ENCODE assay signal across 8 mouse cellular contexts in the genomic region with DNA sequence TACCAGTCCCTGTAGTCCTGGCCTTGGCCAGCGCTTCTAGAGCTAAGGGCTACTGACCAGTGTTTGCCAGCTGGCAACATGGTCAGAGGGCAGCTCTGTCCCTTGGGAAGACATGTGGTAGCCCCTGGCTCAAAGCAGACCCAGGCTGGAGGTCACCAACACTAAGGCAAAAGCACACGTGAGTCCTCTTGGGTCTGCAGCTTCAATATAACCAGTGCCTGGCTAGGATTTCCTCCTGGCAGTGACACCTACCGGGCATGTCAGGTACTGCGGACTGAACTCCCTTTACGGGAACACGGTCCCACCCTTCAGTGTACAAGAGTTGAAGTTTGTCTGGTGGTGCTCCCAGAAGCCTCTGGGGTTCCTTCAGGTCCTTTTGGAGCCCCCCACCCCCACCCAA. TPM values are rescaled to one million over a fixed set of nuclear protein-coding genes. Genes with fewer than 3 reads are reported as not detected.
DNase-seq lines count a peak whose midpoint lies in the region; ATAC-seq and TF ChIP-seq lines count a peak whose summit lies in the region.

No protein-coding gene starts in this region.

- peaks cover 3% of the 10 kb centered on the region; the same call in 1 of the 2 replicates for H3K27me3 ChIP-seq in forebrain, postnatal 0 days (ENCODE audit: insufficient read depth, low read length)
- H3K27me3 ChIP-seq in hindbrain, embryonic 16.5 days (replicated peaks; ENCODE audit: control insufficient read depth, insufficient read depth, low read length), result peaks cover 11% of the 10 kb centered on the region; the same call in 1 of the 2 replicates

- H3K4me1 ChIP-seq in forebrain, postnatal 0 days (ENCODE audit: insufficient read depth), result no peaks in the 10 kb centered on the region
- H3K4me1 ChIP-seq in hindbrain, embryonic 16.5 days (ENCODE audit: control insufficient read depth, insufficient read depth, low read depth, low read length), result peaks cover 3% of the 10 kb centered on the region; the same call in 1 of the 2 replicates

- no peak overlapping the region for H3K9ac ChIP-seq in forebrain, postnatal 0 days
- H3K9ac ChIP-seq in hindbrain, embryonic 16.5 days (ENCODE audit: low read depth, low read length), result no peak overlapping the region

- 15% methylated on average over 6 of the region's 6 CpGs for WGBS in forebrain, postnatal 0 days
- WGBS in hindbrain, embryonic 16.5 days, result 13% methylated on average over 6 of the region's 6 CpGs

- 0 out of 2 replicates have a peak, but pooled peaks have one; percentile 37 for ATAC-seq in cerebellum, adult (ENCODE audit: insufficient number of reproducible peaks, low FRiP score, low TSS enrichment)
- ATAC-seq in forebrain, postnatal 0 days, result peak; percentile 75
- peak; percentile 40; the same call in 1 of the 2 replicates for ATAC-seq in hindbrain, embryonic 16.5 days
- ATAC-seq in megakaryocyte, adult 5-6 weeks (ENCODE audit: poor library complexity, severe bottlenecking), result peak; percentile 89

- H3K27ac ChIP-seq in forebrain, postnatal 0 days (ENCODE audit: low read depth, low read length), result no peak overlapping the region
- H3K27ac ChIP-seq in hindbrain, embryonic 16.5 days (ENCODE audit: low read depth, low read length), result no peak overlapping the region

- H3K9me3 ChIP-seq in forebrain, postnatal 0 days (ENCODE audit: low read length), result no peaks in the 10 kb centered on the region
- H3K9me3 ChIP-seq in hindbrain, embryonic 16.5 days (ENCODE audit: control insufficient read depth, low read length), result no peaks in the 10 kb centered on the region

- H3K4me3 ChIP-seq in forebrain, postnatal 0 days (ENCODE audit: low read depth, low read length), result no peak overlapping the region
- H3K4me3 ChIP-seq in hindbrain, embryonic 16.5 days (ENCODE audit: low read length), result no peak overlapping the region

- DNase-seq in Muller cell, postnatal 12 days (ENCODE audit: inconsistent ontology term), result peak; percentile 66
- peak; percentile 88 for DNase-seq in forebrain, postnatal 0 days
- DNase-seq in left cerebral cortex, adult 18-20 months (ENCODE audit: low spot score in 2 of 2), result peak; percentile 85 to 93
- DNase-seq in right cerebral cortex, postnatal 14 days, result peak; percentile 93
- DNase-seq in urinary bladder, postnatal 25 days (ENCODE audit: low spot score), result peak; percentile 88

- H3K36me3 ChIP-seq in forebrain, postnatal 0 days (ENCODE audit: insufficient read depth), result no peaks in the 10 kb centered on the region
- no peaks in the 10 kb centered on the region for H3K36me3 ChIP-seq in hindbrain, embryonic 16.5 days (ENCODE audit: control insufficient read depth, insufficient read depth, low read length)

- no peak overlapping the region for H3K4me2 ChIP-seq in forebrain, postnatal 0 days (ENCODE audit: low read depth)
- no peak overlapping the region for H3K4me2 ChIP-seq in hindbrain, embryonic 16.5 days (ENCODE audit: low read length)

- TF ChIP-seq CTCF in forebrain, postnatal 0 days (IDR thresholded peaks at IDR 0.05; ENCODE audit: low read depth), result peak; percentile 96

RNA-seq across cellular contexts. Expression of a gene that starts 16.8 kb away (rescaled TPM):
- 12.3 and 12.7 TPM in 2 replicates for total RNA-seq in forebrain, postnatal 0 days (2014; rRNA removed)
- polyA plus RNA-seq in forebrain, postnatal 0 days (2015; fragmentation: Nextera tagmentation; extraction: Ambion mirVana), result 8.0 and 15.2 TPM in 2 replicates
- 32.7 and 45.2 TPM in 2 replicates for polyA plus RNA-seq in hindbrain, embryonic 16.5 days (2015; fragmentation: Nextera tagmentation; extraction: Ambion mirVana)
- total RNA-seq in left cerebral cortex, adult 18-20 months (2021), result 10 to 100 TPM; 31.0 to 37.1 TPM
- not detected in 2 replicates for total RNA-seq in megakaryocyte, adult 5-6 weeks (2015)
- total RNA-seq in megakaryocyte, adult 5-6 weeks (2017), result not detected in 2 replicates

RNA-seq across cellular contexts. Expression of a gene that starts 46.0 kb away (rescaled TPM):
- total RNA-seq in forebrain, postnatal 0 days (2014; rRNA removed), result 109 and 122 TPM in 2 replicates
- polyA plus RNA-seq in forebrain, postnatal 0 days (2015; fragmentation: Nextera tagmentation; extraction: Ambion mirVana), result 20.9 and 22.1 TPM in 2 replicates
- 25.1 and 25.5 TPM in 2 replicates for polyA plus RNA-seq in hindbrain, embryonic 16.5 days (2015; fragmentation: Nextera tagmentation; extraction: Ambion mirVana)
- total RNA-seq in left cerebral cortex, adult 18-20 months (2021), result 10 to 100 TPM; 79.8 to 83.6 TPM
- total RNA-seq in megakaryocyte, adult 5-6 weeks (2015), result not detected in 2 replicates
- total RNA-seq in megakaryocyte, adult 5-6 weeks (2017), result not detected in 2 replicates

RNA-seq across cellular contexts. Expression of a gene that starts 50.2 kb away (rescaled TPM):
- 3.6 and 5.0 TPM in 2 replicates for total RNA-seq in forebrain, postnatal 0 days (2014; rRNA removed)
- polyA plus RNA-seq in forebrain, postnatal 0 days (2015; fragmentation: Nextera tagmentation; extraction: Ambion mirVana), result 0.80 and 0.93 TPM in 2 replicates
- polyA plus RNA-seq in hindbrain, embryonic 16.5 days (2015; fragmentation: Nextera tagmentation; extraction: Ambion mirVana), result 0.75 and 0.86 TPM in 2 replicates
- total RNA-seq in left cerebral cortex, adult 18-20 months (2021), result 10 to 100 TPM; 11.1 to 11.2 TPM
- total RNA-seq in megakaryocyte, adult 5-6 weeks (2015), result 48.7 and 57.0 TPM in 2 replicates
- total RNA-seq in megakaryocyte, adult 5-6 weeks (2017), result 21.7 and 22.4 TPM in 2 replicates

Comparison
In these comparisons a context has a peak if more than half of its experiments do, and no peak if none do; other contexts are left out.
1. ATAC-seq: peak in every context shown above with its lines; median percentile 89 in megakaryocyte, adult 5-6 weeks; 75 in forebrain, postnatal 0 days; 40 in hindbrain, embryonic 16.5 days; 37 in cerebellum, adult.
2. RNA of a gene that starts 16.8 kb away (total RNA-seq): 31.0 to 37.1 TPM in left cerebral cortex, adult 18-20 months and 12.3 to 12.7 TPM in forebrain, postnatal 0 days; not detected in megakaryocyte, adult 5-6 weeks; every median in the first group is over 10 times any median in the second.
3. RNA of a gene that starts 46.0 kb away (total RNA-seq): 109 to 122 TPM in forebrain, postnatal 0 days and 79.8 to 83.6 TPM in left cerebral cortex, adult 18-20 months; not detected in megakaryocyte, adult 5-6 weeks; every median in the first group is over 10 times any median in the second.
4. Peak in every context shown above with its lines, with median percentiles within 50 percentile points of each other: DNase-seq.